Mouse (Mus musculus) olfactory bulb, adult 2 months (tissue): ENCODE measurements around the gene Gm17079.

Experiments used
- CTCF ChIP-seq: fragments of 200-500 bp; IDR thresholded peaks from 2 replicates; pipeline ENCODE4 v1.5.1; 2012; ENCODE audit warnings: low read depth, mild to moderate bottlenecking, low read length, moderate library complexity; ENCODE audit not compliant: insufficient read depth
- POLR2A ChIP-seq: fragments of 200-500 bp; IDR thresholded peaks from 2 replicates; pipeline ENCODE4 v1.6.1; 2012; ENCODE audit warnings: mild to moderate bottlenecking, low read depth, low read length, moderate library complexity; ENCODE audit not compliant: insufficient read depth

GRCm38 (mm10) chr14:51677269-51677668 lies 18.0 kb downstream of the Gm17079 start:
- TF ChIP-seq POLR2A (no peak), CTCF (no peak)
